8 mouse cellular contexts compared by ENCODE assay signal in the genomic region with DNA sequence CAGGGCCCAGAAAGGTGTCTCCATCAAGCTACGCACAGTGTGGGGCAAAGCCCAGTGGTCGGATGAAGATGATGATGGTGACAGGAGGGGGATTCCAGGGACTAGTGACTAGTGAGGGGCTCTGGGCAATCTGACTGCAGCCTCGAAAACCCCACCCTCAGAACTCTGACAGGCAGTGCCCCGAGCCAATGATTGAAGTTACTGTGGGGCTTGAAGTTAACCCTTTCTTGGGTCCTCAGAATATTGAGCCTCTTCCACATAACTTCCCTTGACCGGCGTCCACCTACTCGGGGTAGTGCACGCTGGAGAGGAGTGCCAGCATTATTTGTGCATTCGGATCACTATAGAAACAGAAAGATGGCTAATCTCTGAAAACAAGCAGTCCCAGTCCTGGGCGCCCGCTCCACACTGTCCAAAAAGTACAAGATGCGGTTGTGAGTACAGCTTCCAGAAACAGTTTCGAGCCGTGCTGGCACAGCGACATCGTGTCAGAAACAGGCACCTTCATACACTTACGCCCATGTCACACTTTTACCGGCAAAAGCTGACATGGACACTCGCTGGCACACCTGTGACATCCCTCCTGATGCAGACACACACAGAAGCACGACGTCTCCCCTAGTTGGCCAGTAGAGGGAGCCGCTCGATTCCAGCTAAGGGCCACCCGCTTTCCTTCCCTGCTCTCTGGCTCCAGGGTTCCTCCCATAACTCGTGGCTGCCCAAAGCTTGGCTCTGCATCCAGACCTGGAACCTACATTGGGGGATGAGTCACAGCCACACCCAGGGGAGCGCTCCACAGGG. TPM values are rescaled to one million over a fixed set of nuclear protein-coding genes. Genes with fewer than 3 reads are reported as not detected.
A peak's percentile ranks its signal among the peaks of the same experiment; 100 is the strongest.
DNase-seq lines count a peak whose midpoint lies in the region; ATAC-seq and TF ChIP-seq lines count a peak whose summit lies in the region.

No protein-coding gene starts in this region.

- TF ChIP-seq CTCF in spleen, adult 2 months (IDR thresholded peaks at IDR 0.05; ENCODE audit: extremely low read depth, insufficient read depth, insufficient read length, insufficient replicate concordance), result peak; percentile 84

- H3K27ac ChIP-seq in embryonic facial prominence, embryonic 10.5 days (replicated peaks), result peak overlapping the region; percentile 96
- peak overlapping the region; percentile 94 for H3K27ac ChIP-seq in limb, embryonic 11.5 days (replicated peaks; ENCODE audit: low read depth, low read length)
- peak overlapping the region; percentile 97 for H3K27ac ChIP-seq in midbrain, embryonic 12.5 days (replicated peaks)
- peak overlapping the region; percentile 75 for H3K27ac ChIP-seq in spleen, adult 2 months (ENCODE audit: insufficient read depth, low read length)

- H3K36me3 ChIP-seq in embryonic facial prominence, embryonic 10.5 days (replicated peaks), result no peaks in the 10 kb centered on the region
- no peaks in the 10 kb centered on the region for H3K36me3 ChIP-seq in limb, embryonic 11.5 days (ENCODE audit: control insufficient read depth, insufficient read depth, low read length)
- H3K36me3 ChIP-seq in midbrain, embryonic 12.5 days, result no peaks in the 10 kb centered on the region
- H3K36me3 ChIP-seq in spleen, adult 2 months (ENCODE audit: control insufficient read depth, insufficient read depth, low read length), result no peaks in the 10 kb centered on the region

- WGBS in embryonic facial prominence, embryonic 10.5 days, result under 1% methylated on average over 26 of the region's 26 CpGs
- under 1% methylated on average over 26 of the region's 26 CpGs for WGBS in limb, embryonic 11.5 days
- under 1% methylated on average over 26 of the region's 26 CpGs for WGBS in midbrain, embryonic 12.5 days
- WGBS in spleen, adult 2 months, result 1% methylated on average over 26 of the region's 26 CpGs

- DNase-seq in 3134 (ENCODE audit: extremely low read depth, insufficient read length, low spot score), result peak; percentile 86
- peak; percentile 89 for DNase-seq in adrenal gland, adult 8-10 months
- DNase-seq in embryonic facial prominence, embryonic 10.5 days (ENCODE audit: low spot score), result peak; percentile 87
- peak; percentile 94 to 97 for DNase-seq in heart, adult 18-20 months
- peak; percentile 90 for DNase-seq in kidney, adult 18-20 months
- DNase-seq in limb, embryonic 11.5 days (ENCODE audit: low spot score), result peak; percentile 88
- peak; percentile 63 to 71 for DNase-seq in spleen, adult 2 months (ENCODE audit: low read depth in 1 of 2, low spot score in 2 of 2)

- H3K4me3 ChIP-seq in embryonic facial prominence, embryonic 10.5 days, result peak overlapping the region; percentile 74
- H3K4me3 ChIP-seq in limb, embryonic 11.5 days (ENCODE audit: low read depth, low read length), result peak overlapping the region; percentile 57
- H3K4me3 ChIP-seq in midbrain, embryonic 12.5 days, result peak overlapping the region; percentile 59
- peak overlapping the region; percentile 62 for H3K4me3 ChIP-seq in spleen, adult 2 months (ENCODE audit: extremely low read depth, insufficient read depth, insufficient read length)

- peaks cover 11% of the 10 kb centered on the region for H3K27me3 ChIP-seq in embryonic facial prominence, embryonic 10.5 days (replicated peaks; ENCODE audit: low read depth, poor library complexity, severe bottlenecking)
- no peaks in the 10 kb centered on the region for H3K27me3 ChIP-seq in limb, embryonic 11.5 days (ENCODE audit: control insufficient read depth, insufficient read depth, low read length)
- peaks cover 4% of the 10 kb centered on the region for H3K27me3 ChIP-seq in midbrain, embryonic 12.5 days
- 0 out of 2 replicates have a peak, but pooled peaks cover 1% of the 10 kb centered on the region for H3K27me3 ChIP-seq in spleen, adult 2 months (ENCODE audit: control insufficient read depth, insufficient read depth, low read length)

- H3K9ac ChIP-seq in limb, embryonic 11.5 days (ENCODE audit: low read length), result peak overlapping the region; percentile 61
- peak overlapping the region; percentile 81 for H3K9ac ChIP-seq in midbrain, embryonic 12.5 days (replicated peaks)

- no peaks in the 10 kb centered on the region for H3K9me3 ChIP-seq in embryonic facial prominence, embryonic 10.5 days
- H3K9me3 ChIP-seq in limb, embryonic 11.5 days (ENCODE audit: control insufficient read depth, low read length), result no peaks in the 10 kb centered on the region
- no peaks in the 10 kb centered on the region for H3K9me3 ChIP-seq in midbrain, embryonic 12.5 days

- peak; percentile 32; the same call in 1 of the 2 replicates for ATAC-seq in limb, embryonic 11.5 days (ENCODE audit: insufficient number of reproducible peaks, low FRiP score, low TSS enrichment, low read depth)
- ATAC-seq in midbrain, embryonic 12.5 days (ENCODE audit: low FRiP score, low read depth), result peak; percentile 31

- peak overlapping the region; percentile 93 for H3K4me2 ChIP-seq in limb, embryonic 11.5 days (ENCODE audit: low read depth, severe bottlenecking)
- H3K4me2 ChIP-seq in midbrain, embryonic 12.5 days (replicated peaks), result peak overlapping the region; percentile 85

- TF ChIP-seq POLR2A in spleen, adult 2 months (IDR thresholded peaks at IDR 0.05; ENCODE audit: low read depth, low read length), result no peak

- H3K4me1 ChIP-seq in embryonic facial prominence, embryonic 10.5 days, result peaks cover 61% of the 10 kb centered on the region
- H3K4me1 ChIP-seq in limb, embryonic 11.5 days (ENCODE audit: control insufficient read depth, insufficient read depth, low read length), result peaks cover 26% of the 10 kb centered on the region
- peaks cover 40% of the 10 kb centered on the region for H3K4me1 ChIP-seq in midbrain, embryonic 12.5 days
- H3K4me1 ChIP-seq in spleen, adult 2 months (ENCODE audit: control insufficient read depth, insufficient read depth, insufficient read length), result peaks cover 18% of the 10 kb centered on the region

RNA-seq across cellular contexts. Expression of gene Bcl9l, which starts 2.8 kb away (rescaled TPM):
- 10 to 100 TPM; 48.9 to 76.1 (median 66.7) TPM for total RNA-seq in adrenal gland, adult 8-10 months (2022)
- polyA plus RNA-seq in embryonic facial prominence, embryonic 10.5 days (2016; fragmentation: Nextera tagmentation; extraction: Ambion mirVana), result 7.4 and 7.7 TPM in 2 replicates
- 10 to 100 TPM; 36.2 to 41.7 TPM for total RNA-seq in heart, adult 18-20 months (2021)
- polyA plus RNA-seq in limb, embryonic 11.5 days (2014; fragmentation: Nextera tagmentation; extraction: Ambion mirVana), result 11.6 and 12.3 TPM in 2 replicates
- 10.2 and 10.4 TPM in 2 replicates for polyA plus RNA-seq in midbrain, embryonic 12.5 days (2016; fragmentation: Nextera tagmentation; extraction: Ambion mirVana)
- polyA plus RNA-seq in spleen, adult 2 months (2012; rRNA removed), result 42.2 and 50.3 TPM in 2 replicates

RNA-seq across cellular contexts. Expression of gene Upk2, which starts 25.1 kb away (rescaled TPM):
- not detected for total RNA-seq in adrenal gland, adult 8-10 months (2022)
- polyA plus RNA-seq in embryonic facial prominence, embryonic 10.5 days (2016; fragmentation: Nextera tagmentation; extraction: Ambion mirVana), result 0.41 and 0.59 TPM in 2 replicates
- not detected for total RNA-seq in heart, adult 18-20 months (2021)
- polyA plus RNA-seq in limb, embryonic 11.5 days (2014; fragmentation: Nextera tagmentation; extraction: Ambion mirVana), result 0.59 and 0.99 TPM in 2 replicates
- polyA plus RNA-seq in midbrain, embryonic 12.5 days (2016; fragmentation: Nextera tagmentation; extraction: Ambion mirVana), result not detected in 2 replicates
- not detected in 2 replicates for polyA plus RNA-seq in spleen, adult 2 months (2012; rRNA removed)

RNA-seq across cellular contexts. Expression of gene Foxr1, which starts 38.9 kb away (rescaled TPM):
- total RNA-seq in adrenal gland, adult 8-10 months (2022), result not detected
- polyA plus RNA-seq in embryonic facial prominence, embryonic 10.5 days (2016; fragmentation: Nextera tagmentation; extraction: Ambion mirVana), result not detected in 2 replicates
- total RNA-seq in heart, adult 18-20 months (2021), result not detected
- not detected in 2 replicates for polyA plus RNA-seq in limb, embryonic 11.5 days (2014; fragmentation: Nextera tagmentation; extraction: Ambion mirVana)
- not detected in 2 replicates for polyA plus RNA-seq in midbrain, embryonic 12.5 days (2016; fragmentation: Nextera tagmentation; extraction: Ambion mirVana)
- polyA plus RNA-seq in spleen, adult 2 months (2012; rRNA removed), result 0.09 and 0.15 TPM in 2 replicates

Comparison
In these comparisons a context has a peak if more than half of its experiments do, and no peak if none do; other contexts are left out.
1. Peak in every context shown above with its lines: DNase-seq, ATAC-seq, H3K4me3 ChIP-seq and H3K27ac ChIP-seq.